Mouse (Mus musculus) E14TG2a.4 (cell line): ENCODE results near the gene Cptp.

Experiments used
- H3K27me3 ChIP-seq: 2 replicates; pipeline ENCODE4 v1.6.1; 2014; ENCODE audit warnings: low read length, control low read depth; ENCODE audit not compliant: insufficient read depth
- H3K36me3 ChIP-seq: 2 replicates; pipeline ENCODE4 v1.6.1; 2014; ENCODE audit warnings: low read length, control low read depth; ENCODE audit not compliant: insufficient read depth
- H3K4me1 ChIP-seq: replicated peaks from 2 replicates; pipeline ENCODE4 v1.6.1; 2014; ENCODE audit warnings: low read depth, low read length, control low read depth
- H3K4me3 ChIP-seq: replicated peaks from 2 replicates; pipeline ENCODE4 v1.5.1; 2014; ENCODE audit warnings: mild to moderate bottlenecking, low read length
- H3K9me3 ChIP-seq: 2 replicates; pipeline ENCODE4 v1.6.1; 2014; ENCODE audit warnings: low read length, control low read depth
- CTCF ChIP-seq: conservative IDR thresholded peaks from 2 replicates; pipeline ENCODE4 v1.5.1; 2014; ENCODE audit warnings: low read length
- NANOG ChIP-seq: IDR thresholded peaks from 2 replicates; pipeline ENCODE4 v1.6.1; 2014; ENCODE audit warnings: borderline replicate concordance, low read length, mixed read lengths
- POU5F1 ChIP-seq: IDR thresholded peaks from 2 replicates; pipeline ENCODE4 v1.6.1; 2014; ENCODE audit warnings: low read length, borderline replicate concordance

Gene Cptp

GRCm38 (mm10) chr4:155843231-155843630 is 26.0 kb downstream of the Cptp start:
- no peak overlapping the region for H3K4me3 ChIP-seq
- peaks cover 7% of the 10 kb centered on the region; the same call in 1 of the 2 replicates for H3K36me3 ChIP-seq
- H3K27me3 ChIP-seq = peaks cover 46% of the 10 kb centered on the region
- no peaks in the 10 kb centered on the region for H3K9me3 ChIP-seq
- H3K4me1 ChIP-seq = peaks cover 50% of the 10 kb centered on the region
- TF ChIP-seq CTCF (no peak), POU5F1 (no peak), NANOG (no peak)

- Histone ChIP-seq H3K27me3 (peaks cover 54% of the 10 kb centered on the region), H3K4me1 (peaks cover 43% of the 10 kb centered on the region), H3K9me3 (no peaks in the 10 kb centered on the region), H3K4me3 (peak overlapping the region; percentile 81), H3K36me3 (peaks cover 7% of the 10 kb centered on the region; the same call in 1 of the 2 replicates)
- TF ChIP-seq POU5F1 (no peak), NANOG (no peak), CTCF (no peak)
Observed at GRCm38 (mm10) chr4:155841651-155842270, 27.5 kb downstream of the Cptp start.

- no peaks in the 10 kb centered on the region for H3K9me3 ChIP-seq
- TF ChIP-seq POU5F1 (no peak), CTCF (no peak), NANOG (no peak)
- H3K36me3 ChIP-seq = peaks cover 7% of the 10 kb centered on the region; the same call in 1 of the 2 replicates
- H3K4me1 ChIP-seq = peaks cover 38% of the 10 kb centered on the region
- peaks cover 54% of the 10 kb centered on the region for H3K27me3 ChIP-seq
- H3K4me3 ChIP-seq = peak overlapping the region; percentile 81
Observed at GRCm38 (mm10) chr4:155841003-155841454, 28.2 kb downstream of the Cptp start.

- peaks cover 34% of the 10 kb centered on the region for H3K4me1 ChIP-seq
- peak overlapping the region; percentile 81 for H3K4me3 ChIP-seq
- no peaks in the 10 kb centered on the region for H3K9me3 ChIP-seq
- peaks cover 7% of the 10 kb centered on the region; the same call in 1 of the 2 replicates for H3K36me3 ChIP-seq
- peaks cover 49% of the 10 kb centered on the region for H3K27me3 ChIP-seq
- no peak for TF ChIP-seq NANOG
- no peak for TF ChIP-seq CTCF
- no peak for TF ChIP-seq POU5F1
Observed at GRCm38 (mm10) chr4:155840076-155841002, 28.9 kb downstream of the Cptp start.

- Histone ChIP-seq H3K36me3 (peaks cover 7% of the 10 kb centered on the region; the same call in 1 of the 2 replicates), H3K4me1 (peaks cover 34% of the 10 kb centered on the region), H3K27me3 (peaks cover 49% of the 10 kb centered on the region), H3K4me3 (peak within 1 kb of the TSS; percentile 81), H3K9me3 (no peaks in the 10 kb centered on the region)
- TF ChIP-seq POU5F1 (no peak), CTCF (no peak), NANOG (no peak)
Observed at GRCm38 (mm10) chr4:155839483-155839910, 29.7 kb downstream of the Cptp start, which contains the start of gene Mxra8. Gene Mxra8 (plus strand): TSS chr4:155839680.

DNA sequence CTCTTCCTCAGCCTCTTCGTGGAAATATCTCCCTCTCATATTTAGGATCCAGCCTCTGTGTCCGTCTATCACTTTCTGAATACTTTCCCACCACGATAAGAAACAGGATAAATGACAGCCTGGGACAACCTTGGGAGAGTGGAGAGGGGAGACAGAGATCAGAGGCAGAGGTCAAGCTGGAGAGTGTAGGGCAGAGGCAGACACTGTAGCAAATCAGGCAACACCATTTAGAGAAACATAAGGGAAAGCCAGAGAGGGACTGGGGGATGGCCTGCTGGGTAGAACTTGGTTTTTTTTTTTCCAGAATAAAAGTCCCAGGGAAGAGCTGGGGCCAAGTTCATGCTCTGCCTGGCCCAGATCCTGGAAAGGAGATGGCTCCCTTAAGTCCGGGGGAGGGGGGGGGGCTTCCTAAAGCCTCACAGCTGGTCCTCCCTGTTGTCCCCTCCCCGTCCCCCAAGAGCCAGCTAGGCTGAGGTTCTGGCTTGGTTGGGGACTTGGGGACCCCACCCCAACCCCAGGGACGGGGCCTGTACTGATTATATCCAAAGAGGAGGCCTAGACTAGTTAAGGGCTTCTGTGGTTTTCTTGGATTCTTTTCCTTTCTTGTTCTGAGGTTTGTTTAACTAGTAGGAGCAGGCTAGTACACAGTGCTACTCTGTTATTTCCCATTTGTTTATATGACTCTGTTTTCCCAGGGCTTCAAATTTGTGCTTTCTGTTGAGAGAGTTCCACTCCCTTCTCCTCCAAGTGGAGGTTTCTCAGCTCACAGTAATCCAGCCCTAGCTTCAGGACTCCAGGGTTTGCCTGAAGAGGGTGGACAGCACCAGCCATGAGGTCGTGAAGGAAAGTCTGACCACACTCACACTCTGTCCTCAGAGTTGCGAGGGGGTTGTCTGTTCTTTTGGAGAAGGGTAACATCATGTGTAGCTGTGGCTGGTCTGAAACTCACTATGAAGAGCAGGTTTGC is 30.8 kb downstream of the Cptp start:
- peaks cover 45% of the 10 kb centered on the region for H3K27me3 ChIP-seq
- no peak overlapping the region for H3K4me3 ChIP-seq
- no peak for TF ChIP-seq NANOG
- no peak for TF ChIP-seq CTCF
- TF ChIP-seq POU5F1 = no peak
- peaks cover 9% of the 10 kb centered on the region for H3K36me3 ChIP-seq
- no peaks in the 10 kb centered on the region for H3K9me3 ChIP-seq
- H3K4me1 ChIP-seq = peaks cover 42% of the 10 kb centered on the region

DNA sequence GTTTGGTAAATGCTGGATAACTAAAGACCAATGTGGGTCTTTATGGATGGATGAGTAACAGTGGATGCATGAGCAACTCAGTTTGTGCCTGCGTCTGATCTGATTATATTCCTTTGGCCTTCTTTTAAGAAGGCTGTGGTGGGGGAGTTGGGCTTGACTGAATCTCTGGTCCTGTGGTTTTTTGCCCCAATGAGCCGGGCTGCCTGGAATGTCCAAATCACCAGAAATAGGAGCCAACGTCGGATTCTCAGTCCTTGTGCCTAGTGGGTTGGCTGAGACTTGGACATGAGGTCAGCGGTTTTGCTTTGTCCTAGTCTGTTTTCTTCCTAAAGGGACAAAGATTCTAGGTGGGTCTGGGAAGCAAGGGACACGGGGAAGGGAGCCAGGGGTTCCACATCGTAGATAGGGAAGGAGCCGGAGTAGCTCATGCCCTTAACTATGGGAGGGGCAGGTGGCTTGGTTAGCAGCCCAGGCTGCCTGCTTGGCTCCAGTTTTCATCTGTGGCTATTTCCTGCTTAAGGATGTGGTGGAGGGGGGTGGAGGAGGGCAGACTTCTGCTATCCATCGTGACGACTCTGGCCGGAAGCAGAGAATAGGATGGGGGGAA is 31.7 kb downstream of the Cptp start:
- H3K4me1 ChIP-seq = peaks cover 50% of the 10 kb centered on the region
- peaks cover 36% of the 10 kb centered on the region for H3K27me3 ChIP-seq
- no peaks in the 10 kb centered on the region for H3K9me3 ChIP-seq
- H3K4me3 ChIP-seq = no peak overlapping the region
- H3K36me3 ChIP-seq = peaks cover 12% of the 10 kb centered on the region
- TF ChIP-seq CTCF = no peak
- TF ChIP-seq NANOG = no peak

DNA sequence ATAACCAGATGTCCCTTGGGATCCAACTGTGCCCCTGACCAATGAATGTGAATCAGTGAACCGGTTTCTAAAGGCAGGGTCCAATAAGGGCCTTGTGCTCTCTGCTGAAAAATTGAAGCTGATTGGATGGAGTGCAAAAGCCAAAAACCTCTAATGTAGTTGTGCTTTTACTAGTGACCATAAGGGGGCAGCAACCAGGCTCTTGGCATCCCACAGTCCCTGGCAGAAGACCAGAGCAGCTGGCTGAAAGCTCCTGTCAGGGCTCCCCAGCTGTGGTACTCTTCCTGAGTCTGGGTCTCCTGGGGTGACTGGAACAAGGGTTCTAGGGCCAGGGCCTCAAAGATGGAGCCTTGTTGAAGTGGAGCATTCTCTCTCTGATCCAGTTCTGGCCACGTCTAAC is 35.4 kb downstream of the Cptp start:
- Histone ChIP-seq H3K36me3 (peaks cover 16% of the 10 kb centered on the region), H3K4me1 (peaks cover 37% of the 10 kb centered on the region), H3K4me3 (no peak overlapping the region), H3K9me3 (no peaks in the 10 kb centered on the region), H3K27me3 (peaks cover 8% of the 10 kb centered on the region)
- TF ChIP-seq NANOG (no peak), CTCF (peak; percentile 73)
